Mouse (Mus musculus): ENCODE measurements around the gene Gdpd1. TPM values are rescaled to one million over a fixed set of nuclear protein-coding genes. Genes with fewer than 3 reads are reported as not detected.

The Gdpd1 gene
- total and polyA plus RNA-seq, 3 experiments, result 7.9 to 11.2 TPM; not detected in 1

DNA sequence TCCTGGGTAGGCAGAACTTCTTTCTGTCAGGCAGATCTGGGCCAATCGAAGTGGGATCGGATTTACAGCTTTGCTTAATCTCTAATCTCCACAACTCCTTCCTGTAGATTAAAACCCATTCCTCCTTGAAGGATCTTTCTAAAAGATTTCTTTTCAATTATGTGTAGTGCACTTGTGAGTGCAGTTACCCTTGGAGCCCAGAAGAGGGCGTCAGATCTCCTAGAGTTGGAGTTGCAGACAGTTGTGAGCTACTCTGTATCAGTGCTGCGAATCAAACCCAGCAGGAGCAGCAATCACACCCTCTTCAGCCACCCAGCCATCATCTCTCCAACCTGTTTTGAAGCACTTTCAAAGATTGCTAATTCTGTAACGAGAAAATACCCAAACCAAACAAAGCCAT is 53.4 kb downstream of the Gdpd1 start:
- peak; percentile 13 to 34 (median 31); a peak in 3 of 6 replicates for TF ChIP-seq CTCF (IDR thresholded peaks at IDR 0.05 in 2 of 3, conservative IDR thresholded peaks at IDR 0.05 in 1 of 3; ENCODE audit: control insufficient read depth in 1 of 3, insufficient read depth in 1 of 3, low read depth in 2 of 3, low read length in 3 of 3, poor library complexity in 1 of 3, severe bottlenecking in 1 of 3)
- no peak for TF ChIP-seq CHD1 (IDR thresholded peaks at IDR 0.05; ENCODE audit: low read depth, low read length)
- no peak for TF ChIP-seq ELF1 (IDR thresholded peaks at IDR 0.05; ENCODE audit: low read depth, low read length)
- TF ChIP-seq TCF12 (IDR thresholded peaks at IDR 0.05; ENCODE audit: low read depth, low read length), result no peak
- TF ChIP-seq ZMIZ1 (IDR thresholded peaks at IDR 0.05; ENCODE audit: low read depth, low read length), result no peak
- TF ChIP-seq MEF2A (IDR thresholded peaks at IDR 0.05; ENCODE audit: extremely low read depth, insufficient replicate concordance, low read depth, low read length, poor library complexity, severe bottlenecking), result no peak
- TF ChIP-seq RAD21 (IDR thresholded peaks at IDR 0.05; ENCODE audit: low read depth, low read length), result peak; percentile 4
- H3K4me1 ChIP-seq (ENCODE audit: control insufficient read depth in 1 of 2, insufficient read depth in 2 of 2, low read length in 2 of 2), result peaks cover 0 to 3% of the 10 kb centered on the region in 2 experiments; a peak in 2 of 4 replicates
- no peak overlapping the region for H3K27ac ChIP-seq (ENCODE audit: control insufficient read depth, low read depth, low read length)
- no peaks in the 10 kb centered on the region for H3K27me3 ChIP-seq (ENCODE audit: control insufficient read depth in 1 of 2, insufficient read depth in 2 of 2, low read length in 2 of 2)
- H3K36me3 ChIP-seq (ENCODE audit: control insufficient read depth in 1 of 2, insufficient read depth in 2 of 2, low read length in 2 of 2), result no peaks in the 10 kb centered on the region; a peak in 1 of 4 replicates
- no peaks in the 10 kb centered on the region for H3K9me3 ChIP-seq (replicated peaks; ENCODE audit: insufficient read depth, low read length)
- no peaks in the 10 kb centered on the region for H3K79me2 ChIP-seq (ENCODE audit: control insufficient read depth, insufficient read depth, low read length, poor library complexity)
- no peak overlapping the region for H3K4me3 ChIP-seq (ENCODE audit: control insufficient read depth in 1 of 2, insufficient read depth in 1 of 2, low read depth in 2 of 2, low read length in 2 of 2)
- no peak overlapping the region for H3K9ac ChIP-seq (ENCODE audit: control insufficient read depth, low read depth, low read length, poor library complexity, severe bottlenecking)
- no peak for DNase-seq (ENCODE audit: low read depth, low spot score)

DNA sequence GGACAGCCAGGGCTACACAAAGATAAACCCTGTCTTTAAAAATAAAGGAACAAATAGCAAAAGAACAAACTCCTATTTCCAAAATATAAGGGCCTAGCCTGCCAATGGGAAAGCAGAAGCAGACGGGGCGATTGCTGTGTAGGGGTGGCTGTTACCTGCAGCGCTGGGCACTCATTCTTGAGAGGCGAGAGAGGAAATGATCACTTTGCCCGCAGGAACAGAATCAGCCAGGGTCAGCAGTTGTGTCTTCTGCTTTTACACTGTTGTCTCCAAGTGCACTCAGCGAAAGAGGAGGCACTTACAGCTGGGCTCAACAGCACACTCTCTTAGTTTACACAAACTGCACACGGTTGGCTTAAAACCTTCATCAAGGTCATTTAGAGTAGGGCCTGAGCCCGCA is 54.4 kb downstream of the Gdpd1 start:
- H3K9ac ChIP-seq (ENCODE audit: control insufficient read depth, low read depth, low read length, poor library complexity, severe bottlenecking), result no peak overlapping the region
- no peaks in the 10 kb centered on the region for H3K9me3 ChIP-seq (replicated peaks; ENCODE audit: insufficient read depth, low read length)
- H3K4me1 ChIP-seq (ENCODE audit: control insufficient read depth in 1 of 2, insufficient read depth in 2 of 2, low read length in 2 of 2), result peaks cover 0 to 3% of the 10 kb centered on the region in 2 experiments; a peak in 2 of 4 replicates
- H3K27ac ChIP-seq (ENCODE audit: control insufficient read depth, low read depth, low read length), result no peak overlapping the region
- no peak overlapping the region for H3K4me3 ChIP-seq (ENCODE audit: control insufficient read depth in 1 of 2, insufficient read depth in 1 of 2, low read depth in 2 of 2, low read length in 2 of 2)
- H3K79me2 ChIP-seq (ENCODE audit: control insufficient read depth, insufficient read depth, low read length, poor library complexity), result no peaks in the 10 kb centered on the region
- H3K36me3 ChIP-seq (ENCODE audit: control insufficient read depth in 1 of 2, insufficient read depth in 2 of 2, low read length in 2 of 2), result no peaks in the 10 kb centered on the region; a peak in 1 of 4 replicates
- TF ChIP-seq BHLHE40 (IDR thresholded peaks at IDR 0.05; ENCODE audit: borderline replicate concordance, low read depth, low read length) (no peak), TBP (IDR thresholded peaks at IDR 0.05; ENCODE audit: low read depth, low read length) (no peak)
- no peaks in the 10 kb centered on the region for H3K27me3 ChIP-seq (ENCODE audit: control insufficient read depth in 1 of 2, insufficient read depth in 2 of 2, low read length in 2 of 2)
- DNase-seq (ENCODE audit: low read depth, low spot score), result no peak

DNA sequence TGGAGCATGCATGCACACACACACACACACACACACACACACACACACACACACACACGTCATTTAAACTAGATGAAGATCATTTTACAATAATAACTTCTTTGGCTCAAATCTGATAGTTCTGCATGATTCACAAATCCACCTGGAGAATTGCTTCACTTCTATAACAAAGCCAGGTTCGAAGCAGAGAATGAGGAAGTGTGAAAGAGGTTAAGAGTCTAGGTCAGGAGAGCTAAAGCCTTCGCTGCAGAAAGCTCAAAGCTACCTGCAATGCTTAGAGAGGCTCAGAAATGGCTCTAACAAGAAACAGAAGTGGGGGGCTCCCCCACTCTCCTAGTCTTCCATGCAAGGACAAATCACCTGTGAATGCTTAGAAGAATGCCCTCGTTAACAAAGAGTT is 55.8 kb downstream of the Gdpd1 start:
- TF ChIP-seq MAZ (IDR thresholded peaks at IDR 0.05; ENCODE audit: low read depth, low read length), result no peak
- TF ChIP-seq EP300 (IDR thresholded peaks at IDR 0.05; ENCODE audit: low read depth in 1 of 2, low read length in 2 of 2), result no peak
- TF ChIP-seq TCF12 (IDR thresholded peaks at IDR 0.05; ENCODE audit: low read depth, low read length), result no peak
- TF ChIP-seq JUND (IDR thresholded peaks at IDR 0.05; ENCODE audit: low read depth, low read length), result no peak
- TF ChIP-seq MXI1 (IDR thresholded peaks at IDR 0.05; ENCODE audit: low read depth, low read length), result no peak
- TF ChIP-seq SIN3A (IDR thresholded peaks at IDR 0.05; ENCODE audit: low read length), result no peak
- no peak for TF ChIP-seq ZC3H11A (IDR thresholded peaks at IDR 0.05; ENCODE audit: low read depth, low read length)
- TF ChIP-seq KAT2A (conservative IDR thresholded peaks at IDR 0.05; ENCODE audit: low read depth, low read length), result no peak
- no peak for TF ChIP-seq MEF2A (IDR thresholded peaks at IDR 0.05; ENCODE audit: extremely low read depth, insufficient replicate concordance, low read depth, low read length, poor library complexity, severe bottlenecking)
- TF ChIP-seq CHD2 (IDR thresholded peaks at IDR 0.05; ENCODE audit: low read length), result no peak
- no peak for TF ChIP-seq MYC (IDR thresholded peaks at IDR 0.05; ENCODE audit: low read depth, low read length)
- no peak for TF ChIP-seq MAX (IDR thresholded peaks at IDR 0.05; ENCODE audit: low read length)
- no peak for TF ChIP-seq GATA1 (IDR thresholded peaks at IDR 0.05; ENCODE audit: low read depth, low read length)
- no peak for TF ChIP-seq BHLHE40 (IDR thresholded peaks at IDR 0.05; ENCODE audit: borderline replicate concordance, low read depth, low read length)
- TF ChIP-seq UBTF (IDR thresholded peaks at IDR 0.05; ENCODE audit: borderline replicate concordance, insufficient read depth, low read depth, low read length), result no peak
- Histone ChIP-seq H3K4me1 (ENCODE audit: control insufficient read depth in 1 of 2, insufficient read depth in 2 of 2, low read length in 2 of 2) (peaks cover 3% of the 10 kb centered on the region in 2 experiments; a peak in 3 of 4 replicates), H3K4me3 (ENCODE audit: control insufficient read depth in 1 of 2, insufficient read depth in 1 of 2, low read depth in 2 of 2, low read length in 2 of 2) (no peak overlapping the region), H3K27ac (ENCODE audit: control insufficient read depth, low read depth, low read length) (no peak overlapping the region), H3K36me3 (ENCODE audit: control insufficient read depth in 1 of 2, insufficient read depth in 2 of 2, low read length in 2 of 2) (no peaks in the 10 kb centered on the region; a peak in 1 of 4 replicates), H3K9ac (ENCODE audit: control insufficient read depth, low read depth, low read length, poor library complexity, severe bottlenecking) (no peak overlapping the region), H3K79me2 (ENCODE audit: control insufficient read depth, insufficient read depth, low read length, poor library complexity) (no peaks in the 10 kb centered on the region), H3K9me3 (replicated peaks; ENCODE audit: insufficient read depth, low read length) (no peaks in the 10 kb centered on the region), H3K27me3 (ENCODE audit: control insufficient read depth in 1 of 2, insufficient read depth in 2 of 2, low read length in 2 of 2) (no peaks in the 10 kb centered on the region)
- DNase-seq (ENCODE audit: low read depth, low spot score), result no peak

Data from MEL (cell line).